Comparison of ENCODE assay signal across 9 mouse cellular contexts in genomic region chr19:46136639-46137580, GRCm38 (mm10). TPM values are rescaled to one million over a fixed set of nuclear protein-coding genes. Genes with fewer than 3 reads are reported as not detected.
A peak's percentile ranks its signal among the peaks of the same experiment; 100 is the strongest.
DNase-seq lines count a peak whose midpoint lies in the region; ATAC-seq lines count a peak whose summit lies in the region.
"Had no signal": no experiment of that assay in that cellular context is flagged by ENCODE, and none has a peak within 500 bp of the region (broad histone marks: within the 10 kb centered on the region; RNA-seq: fewer than 3 reads in every experiment).

No protein-coding gene starts in this region.

- DNase-seq in CD4-positive helper T cell, adult 2 months (ENCODE audit: low read depth, low spot score) = peak; percentile 80
- peak; percentile 85 for DNase-seq in adrenal gland, postnatal 10 days
- DNase-seq in lung, adult 18-20 months = peak; percentile 72 to 79
- DNase-seq in thymus, adult 18-20 months = peak; percentile 52 to 60

- peak overlapping the region; percentile 67 for H3K9ac ChIP-seq in heart, embryonic 12.5 days
- H3K9ac ChIP-seq in kidney, embryonic 15.5 days = peak overlapping the region; percentile 33
- no peak overlapping the region for H3K9ac ChIP-seq in neural tube, embryonic 14.5 days (replicated peaks; ENCODE audit: low read depth, low read length)

- no peaks in the 10 kb centered on the region for H3K36me3 ChIP-seq in heart, embryonic 12.5 days
- no peaks in the 10 kb centered on the region for H3K36me3 ChIP-seq in kidney, embryonic 15.5 days
- no peaks in the 10 kb centered on the region for H3K36me3 ChIP-seq in neural tube, embryonic 14.5 days (ENCODE audit: control insufficient read depth, insufficient read depth, low read length)

- peak; percentile 79 for ATAC-seq in erythroblast, adult 5-6 weeks (replicated peaks; ENCODE audit: low FRiP score, poor library complexity, severe bottlenecking)
- peak; percentile 55 for ATAC-seq in heart, embryonic 12.5 days (ENCODE audit: insufficient number of reproducible peaks, low FRiP score)
- peak; percentile 24; the same call in 1 of the 2 replicates for ATAC-seq in kidney, embryonic 15.5 days (replicated peaks; ENCODE audit: low FRiP score)
- peak; percentile 3; the same call in 1 of the 2 replicates for ATAC-seq in neural tube, embryonic 14.5 days (ENCODE audit: low read depth)

- peaks cover 45% of the 10 kb centered on the region for H3K4me1 ChIP-seq in heart, embryonic 12.5 days (replicated peaks)
- peaks cover 35% of the 10 kb centered on the region for H3K4me1 ChIP-seq in kidney, embryonic 15.5 days
- peaks cover 10% of the 10 kb centered on the region; the same call in 1 of the 2 replicates for H3K4me1 ChIP-seq in neural tube, embryonic 14.5 days (ENCODE audit: control insufficient read depth, insufficient read depth, low read length)

- peak overlapping the region; percentile 59 for H3K4me3 ChIP-seq in heart, embryonic 12.5 days
- peak overlapping the region; percentile 56 for H3K4me3 ChIP-seq in kidney, embryonic 15.5 days (replicated peaks)
- H3K4me3 ChIP-seq in neural tube, embryonic 14.5 days (ENCODE audit: low read depth, low read length) = peak overlapping the region; percentile 44

- no peak overlapping the region for H3K27ac ChIP-seq in heart, embryonic 12.5 days (ENCODE audit: poor library complexity, severe bottlenecking)
- H3K27ac ChIP-seq in kidney, embryonic 15.5 days = no peak overlapping the region
- no peak overlapping the region for H3K27ac ChIP-seq in neural tube, embryonic 14.5 days (ENCODE audit: low read depth, low read length)

- peak overlapping the region; percentile 99 for H3K4me2 ChIP-seq in heart, embryonic 12.5 days
- H3K4me2 ChIP-seq in kidney, embryonic 15.5 days = peak overlapping the region; percentile 95
- peak overlapping the region; percentile 99 for H3K4me2 ChIP-seq in neural tube, embryonic 14.5 days (ENCODE audit: low read depth, low read length)

- 3% methylated on average over 49 of the region's 49 CpGs for WGBS in heart, embryonic 12.5 days
- WGBS in kidney, embryonic 15.5 days = 2% methylated on average over 49 of the region's 49 CpGs
- 3% methylated on average over 49 of the region's 49 CpGs for WGBS in neural tube, embryonic 14.5 days

- peaks cover 68% of the 10 kb centered on the region for H3K27me3 ChIP-seq in heart, embryonic 12.5 days (replicated peaks)
- H3K27me3 ChIP-seq in kidney, embryonic 15.5 days = peaks cover 97% of the 10 kb centered on the region
- peaks cover 44% of the 10 kb centered on the region for H3K27me3 ChIP-seq in neural tube, embryonic 14.5 days (ENCODE audit: control insufficient read depth, insufficient read depth, low read length)

- no peaks in the 10 kb centered on the region for H3K9me3 ChIP-seq in heart, embryonic 12.5 days (replicated peaks)
- no peaks in the 10 kb centered on the region for H3K9me3 ChIP-seq in kidney, embryonic 15.5 days (replicated peaks)
- H3K9me3 ChIP-seq in neural tube, embryonic 14.5 days (ENCODE audit: control insufficient read depth, low read length) = no peaks in the 10 kb centered on the region

RNA-seq across cellular contexts. Expression of gene Elovl3, which starts 5.2 kb away (rescaled TPM):
- total RNA-seq in adrenal gland, postnatal 10 days (2021) = 10 to 100 TPM in 1 of 2 experiments, 1 to 10 TPM in 1; 6.1 to 10.3 TPM
- not detected in 2 replicates for total RNA-seq in erythroblast, adult 5-6 weeks (2015; ENCODE audit: low replicate concordance)
- not detected in 2 replicates for total RNA-seq in erythroblast, adult 5-6 weeks (2017; ENCODE audit: low replicate concordance)
- polyA plus RNA-seq in heart, embryonic 12.5 days (2016; fragmentation: Nextera tagmentation; extraction: Ambion mirVana) = not detected in 2 replicates
- polyA plus RNA-seq in kidney, embryonic 15.5 days (2015; fragmentation: Nextera tagmentation; extraction: Ambion mirVana) = not detected in 2 replicates
- polyA plus RNA-seq in neural tube, embryonic 14.5 days (2014; fragmentation: Nextera tagmentation; extraction: Ambion mirVana) = not detected in 2 replicates
- total RNA-seq: gastrocnemius, adult 8-10 months had no signal

RNA-seq across cellular contexts. Expression of gene Pitx3, which starts 11.2 kb away (rescaled TPM):
- 1 to 10 TPM in 1 of 2 experiments, under 1 TPM in 1; 0.81 to 2.5 TPM for total RNA-seq in adrenal gland, postnatal 10 days (2021)
- not detected in 2 replicates for total RNA-seq in erythroblast, adult 5-6 weeks (2015; ENCODE audit: low replicate concordance)
- total RNA-seq in erythroblast, adult 5-6 weeks (2017; ENCODE audit: low replicate concordance) = not detected in 2 replicates
- polyA plus RNA-seq in heart, embryonic 12.5 days (2016; fragmentation: Nextera tagmentation; extraction: Ambion mirVana) = 1.0 and 2.2 TPM in 2 replicates
- 0.48 and 0.85 TPM in 2 replicates for polyA plus RNA-seq in kidney, embryonic 15.5 days (2015; fragmentation: Nextera tagmentation; extraction: Ambion mirVana)
- polyA plus RNA-seq in neural tube, embryonic 14.5 days (2014; fragmentation: Nextera tagmentation; extraction: Ambion mirVana) = not detected in 2 replicates

RNA-seq across cellular contexts. Expression of gene Gbf1, which starts 15.4 kb away (rescaled TPM):
- total RNA-seq in adrenal gland, postnatal 10 days (2021) = 10 to 100 TPM; 50.5 to 60.0 TPM
- total RNA-seq in erythroblast, adult 5-6 weeks (2015; ENCODE audit: low replicate concordance) = 22.8 and 22.9 TPM in 2 replicates
- 18.1 and 21.0 TPM in 2 replicates for total RNA-seq in erythroblast, adult 5-6 weeks (2017; ENCODE audit: low replicate concordance)
- polyA plus RNA-seq in heart, embryonic 12.5 days (2016; fragmentation: Nextera tagmentation; extraction: Ambion mirVana) = 53.5 and 54.1 TPM in 2 replicates
- polyA plus RNA-seq in kidney, embryonic 15.5 days (2015; fragmentation: Nextera tagmentation; extraction: Ambion mirVana) = 50.7 and 51.0 TPM in 2 replicates
- polyA plus RNA-seq in neural tube, embryonic 14.5 days (2014; fragmentation: Nextera tagmentation; extraction: Ambion mirVana) = 70.1 and 79.4 TPM in 2 replicates

Comparison
In these comparisons a context has a peak if more than half of its experiments do, and no peak if none do; other contexts are left out.
1. ATAC-seq: peak in every context shown above with its lines; median percentile 79 in erythroblast, adult 5-6 weeks; 55 in heart, embryonic 12.5 days; 24 in kidney, embryonic 15.5 days; 3 in neural tube, embryonic 14.5 days.